In genomic region chr10:41016547-41016946, GRCm38 (mm10) we compare ENCODE assay signal across 25 mouse cellular contexts. TPM values are rescaled to one million over a fixed set of nuclear protein-coding genes. Genes with fewer than 3 reads are reported as not detected.
DNase-seq lines count a peak whose midpoint lies in the region; ATAC-seq and TF ChIP-seq lines count a peak whose summit lies in the region.
"Had no signal": no experiment of that assay in that cellular context is flagged by ENCODE, and none has a peak within 500 bp of the region (broad histone marks: within the 10 kb centered on the region; RNA-seq: fewer than 3 reads in every experiment).

No protein-coding gene starts in this region.

- H3K4me1 ChIP-seq in forebrain, postnatal 0 days (ENCODE audit: insufficient read depth): no peaks in the 10 kb centered on the region
- H3K4me1 ChIP-seq in forebrain, embryonic 16.5 days (replicated peaks; ENCODE audit: control insufficient read depth, insufficient read depth, low read length): no peaks in the 10 kb centered on the region
- H3K4me1 ChIP-seq in limb, embryonic 12.5 days (replicated peaks): peaks cover 7% of the 10 kb centered on the region; the same call in 1 of the 2 replicates
- 0 out of 2 replicates have a peak, but pooled peaks cover 4% of the 10 kb centered on the region for H3K4me1 ChIP-seq in limb, embryonic 10.5 days
- no peaks in the 10 kb centered on the region for H3K4me1 ChIP-seq in limb, embryonic 14.5 days (ENCODE audit: control insufficient read depth, insufficient read depth, low read length)
- H3K4me1 ChIP-seq: embryonic facial prominence, embryonic 13.5 days; forebrain, embryonic 12.5 days; heart, embryonic 15.5 days had no signal

- H3K4me2 ChIP-seq in forebrain, postnatal 0 days (ENCODE audit: low read depth): no peak overlapping the region
- H3K4me2 ChIP-seq in forebrain, embryonic 16.5 days (ENCODE audit: low read length): no peak overlapping the region
- H3K4me2 ChIP-seq in limb, embryonic 12.5 days: no peak overlapping the region
- H3K4me2 ChIP-seq in limb, embryonic 14.5 days (replicated peaks; ENCODE audit: low read depth, low read length, severe bottlenecking): no peak overlapping the region
- H3K4me2 ChIP-seq: embryonic facial prominence, embryonic 13.5 days; forebrain, embryonic 12.5 days; heart, embryonic 11.5 days; heart, embryonic 15.5 days; hindbrain, embryonic 15.5 days had no signal

- H3K4me3 ChIP-seq in forebrain, postnatal 0 days (ENCODE audit: low read depth, low read length): no peak overlapping the region
- H3K4me3 ChIP-seq in forebrain, embryonic 16.5 days (replicated peaks; ENCODE audit: low read length): no peak overlapping the region
- no peak overlapping the region for H3K4me3 ChIP-seq in limb, embryonic 12.5 days (replicated peaks)
- no peak overlapping the region for H3K4me3 ChIP-seq in limb, embryonic 10.5 days
- no peak overlapping the region for H3K4me3 ChIP-seq in limb, embryonic 14.5 days (replicated peaks; ENCODE audit: low read length)
- H3K4me3 ChIP-seq: embryonic facial prominence, embryonic 13.5 days; forebrain, embryonic 12.5 days; heart, adult 2 months; heart, embryonic 15.5 days; hindbrain, embryonic 15.5 days had no signal

- H3K9me3 ChIP-seq in forebrain, postnatal 0 days (ENCODE audit: low read length): 0 out of 2 replicates have a peak, but pooled peaks cover 3% of the 10 kb centered on the region
- no peaks in the 10 kb centered on the region for H3K9me3 ChIP-seq in forebrain, embryonic 16.5 days (ENCODE audit: control insufficient read depth, low read length)
- H3K9me3 ChIP-seq in limb, embryonic 12.5 days: no peaks in the 10 kb centered on the region
- no peaks in the 10 kb centered on the region for H3K9me3 ChIP-seq in limb, embryonic 10.5 days (replicated peaks)
- H3K9me3 ChIP-seq in limb, embryonic 14.5 days (ENCODE audit: control insufficient read depth, low read length): no peaks in the 10 kb centered on the region
- H3K9me3 ChIP-seq: embryonic facial prominence, embryonic 13.5 days; forebrain, embryonic 12.5 days; G1E; heart, embryonic 15.5 days; hindbrain, embryonic 15.5 days had no signal

- no peak overlapping the region for H3K27ac ChIP-seq in forebrain, postnatal 0 days (ENCODE audit: low read depth, low read length)
- H3K27ac ChIP-seq in forebrain, embryonic 16.5 days (ENCODE audit: low read length): no peak overlapping the region
- H3K27ac ChIP-seq in limb, embryonic 12.5 days: no peak overlapping the region
- no peak overlapping the region for H3K27ac ChIP-seq in limb, embryonic 10.5 days
- H3K27ac ChIP-seq in limb, embryonic 14.5 days (replicated peaks; ENCODE audit: low read depth, low read length): no peak overlapping the region
- H3K27ac ChIP-seq: embryonic facial prominence, embryonic 13.5 days; forebrain, embryonic 12.5 days; heart, adult 2 months; heart, embryonic 15.5 days; hindbrain, embryonic 15.5 days had no signal

- no peak for TF ChIP-seq POLR2A in limb, embryonic 14.5 days (IDR thresholded peaks at IDR 0.05; ENCODE audit: borderline replicate concordance, extremely low read depth, insufficient read depth, insufficient read length)

- no peak for DNase-seq in forebrain, postnatal 0 days
- no peak for DNase-seq in limb, embryonic 10.5 days (ENCODE audit: low spot score)
- peak; percentile 90 for DNase-seq in MN1 (ENCODE audit: low spot score)
- DNase-seq in limb, embryonic 14.5 days (ENCODE audit: low spot score): no peak
- no peak for DNase-seq in urinary bladder, postnatal 4 days (ENCODE audit: low spot score in 2 of 2)
- DNase-seq: adrenal gland, postnatal 10 days; B cell, adult 2 months; cerebellum, adult 18-20 months; cerebellum, adult 9-11 months; cerebellum, postnatal 36 days; gastrocnemius, postnatal 36 days; heart, adult 2 months; heart, postnatal 14 days had no signal

- TF ChIP-seq CTCF in forebrain, postnatal 0 days (IDR thresholded peaks at IDR 0.05; ENCODE audit: low read depth): no peak

- peak; percentile 58 for ATAC-seq in forebrain, postnatal 0 days
- ATAC-seq in forebrain, embryonic 16.5 days: no peak
- peak; percentile 42; the same call in 1 of the 2 replicates for ATAC-seq in limb, embryonic 12.5 days (ENCODE audit: insufficient number of reproducible peaks, insufficient read depth, low FRiP score, low TSS enrichment, low read depth)
- ATAC-seq in limb, embryonic 14.5 days (ENCODE audit: low FRiP score, low read depth): peak; percentile 57
- ATAC-seq: CD4-positive, CD25-positive, alpha-beta regulatory T cell, adult 4 months had no signal

- H3K9ac ChIP-seq in forebrain, postnatal 0 days: no peak overlapping the region
- H3K9ac ChIP-seq in forebrain, embryonic 16.5 days (replicated peaks; ENCODE audit: low read depth, low read length): no peak overlapping the region
- no peak overlapping the region for H3K9ac ChIP-seq in limb, embryonic 12.5 days (replicated peaks)
- H3K9ac ChIP-seq in limb, embryonic 14.5 days (ENCODE audit: low read depth, low read length, severe bottlenecking): no peak overlapping the region
- H3K9ac ChIP-seq: embryonic facial prominence, embryonic 13.5 days; forebrain, embryonic 12.5 days; heart, embryonic 15.5 days; hindbrain, embryonic 15.5 days had no signal

- H3K36me3 ChIP-seq in forebrain, postnatal 0 days (ENCODE audit: insufficient read depth): no peaks in the 10 kb centered on the region
- H3K36me3 ChIP-seq in forebrain, embryonic 16.5 days (ENCODE audit: control insufficient read depth, insufficient read depth): no peaks in the 10 kb centered on the region
- no peaks in the 10 kb centered on the region for H3K36me3 ChIP-seq in limb, embryonic 12.5 days
- no peaks in the 10 kb centered on the region for H3K36me3 ChIP-seq in limb, embryonic 10.5 days
- H3K36me3 ChIP-seq in limb, embryonic 14.5 days (ENCODE audit: control insufficient read depth, insufficient read depth, low read length): no peaks in the 10 kb centered on the region
- H3K36me3 ChIP-seq: embryonic facial prominence, embryonic 13.5 days; forebrain, embryonic 12.5 days; G1E; heart, embryonic 15.5 days; hindbrain, embryonic 15.5 days had no signal

- 32% methylated on average over 7 of the region's 7 CpGs for WGBS in forebrain, postnatal 0 days
- WGBS in forebrain, embryonic 16.5 days: 40% methylated on average over 7 of the region's 7 CpGs
- 35% methylated on average over 7 of the region's 7 CpGs for WGBS in limb, embryonic 12.5 days
- WGBS in limb, embryonic 10.5 days: 58% methylated on average over 7 of the region's 7 CpGs
- 22% methylated on average over 7 of the region's 7 CpGs for WGBS in limb, embryonic 14.5 days

- H3K27me3 ChIP-seq in forebrain, postnatal 0 days (ENCODE audit: insufficient read depth, low read length): no peaks in the 10 kb centered on the region
- no peaks in the 10 kb centered on the region for H3K27me3 ChIP-seq in forebrain, embryonic 16.5 days (replicated peaks; ENCODE audit: control insufficient read depth, insufficient read depth, low read length)
- H3K27me3 ChIP-seq in limb, embryonic 12.5 days: no peaks in the 10 kb centered on the region
- no peaks in the 10 kb centered on the region for H3K27me3 ChIP-seq in limb, embryonic 10.5 days (ENCODE audit: low read depth, poor library complexity, severe bottlenecking)
- H3K27me3 ChIP-seq in limb, embryonic 14.5 days (ENCODE audit: control insufficient read depth, insufficient read depth, low read length): no peaks in the 10 kb centered on the region
- H3K27me3 ChIP-seq: forebrain, embryonic 12.5 days; hindbrain, embryonic 15.5 days had no signal

RNA-seq across cellular contexts. Expression of gene Gpr6, which starts 55.5 kb away (rescaled TPM):
- 4.9 and 14.2 TPM in 2 replicates for total RNA-seq in forebrain, postnatal 0 days (2014; rRNA removed)
- polyA plus RNA-seq in forebrain, postnatal 0 days (2015; fragmentation: Nextera tagmentation; extraction: Ambion mirVana): 2.3 and 2.7 TPM in 2 replicates
- polyA plus RNA-seq in forebrain, embryonic 16.5 days (2015; fragmentation: Nextera tagmentation; extraction: Ambion mirVana): 2.0 and 3.3 TPM in 2 replicates
- not detected in 2 replicates for polyA plus RNA-seq in limb, embryonic 12.5 days (2016; fragmentation: Nextera tagmentation; extraction: Ambion mirVana)
- polyA plus RNA-seq in limb, embryonic 10.5 days (2016; fragmentation: Nextera tagmentation; extraction: Ambion mirVana): not detected in 2 replicates
- polyA plus RNA-seq in limb, embryonic 14.5 days (2012; rRNA removed): not detected in 2 replicates
- not detected in 2 replicates for polyA plus RNA-seq in limb, embryonic 14.5 days (2014; fragmentation: Nextera tagmentation; extraction: Ambion mirVana)
- total RNA-seq: adrenal gland, postnatal 10 days; adrenal gland, postnatal 4 days; gastrocnemius, adult 8-10 months; gastrocnemius, postnatal 36 days; heart, adult 2 months; heart, postnatal 14 days; hematopoietic stem cell, adult 5-6 weeks had no signal
- polyA plus RNA-seq: CD4-positive, CD25-positive, alpha-beta regulatory T cell, adult 4 months; embryonic facial prominence, embryonic 13.5 days; G1E; heart, adult 2 months; heart, embryonic 11.5 days; heart, embryonic 15.5 days had no signal
